Mouse (Mus musculus): ENCODE results near the gene Ccdc71l.

Gene Ccdc71l

GRCm38 (mm10) chr12:32378528-32379295 is at the start of gene Ccdc71l:
Ccdc71l (plus strand) TSS chr12:32378704.
- DNase-seq: peak; percentile 72 to 75

- no peak for DNase-seq
Measured at GRCm38 (mm10) chr12:32339078-32339477, 39.4 kb upstream of the Ccdc71l start.

GRCm38 (mm10) chr12:32343487-32343886 is 35.0 kb upstream of the Ccdc71l start:
- DNase-seq: no peak

GRCm38 (mm10) chr12:32346121-32346520 is 32.4 kb upstream of the Ccdc71l start:
- no peak for DNase-seq

- DNase-seq: no peak
Measured at GRCm38 (mm10) chr12:32348493-32348892, 30.0 kb upstream of the Ccdc71l start.

- no peak for DNase-seq
Measured at GRCm38 (mm10) chr12:32351874-32352273, 26.6 kb upstream of the Ccdc71l start.

- peak; percentile 83 for DNase-seq
Measured at GRCm38 (mm10) chr12:32379296-32379725, 807 bp downstream of the Ccdc71l start.

- DNase-seq: no peak
Measured at GRCm38 (mm10) chr12:32379731-32380130, 1.2 kb downstream of the Ccdc71l start.

- no peak for DNase-seq
Measured at GRCm38 (mm10) chr12:32380457-32380856, 2.0 kb downstream of the Ccdc71l start.

- no peak for DNase-seq
Measured at GRCm38 (mm10) chr12:32381011-32381410, 2.5 kb downstream of the Ccdc71l start.

GRCm38 (mm10) chr12:32419537-32419936 is 41.0 kb downstream of the Ccdc71l start:
- no peak for DNase-seq

GRCm38 (mm10) chr12:32427832-32428231 is 49.3 kb downstream of the Ccdc71l start:
- DNase-seq: no peak

GRCm38 (mm10) chr12:32431004-32431403 is 52.5 kb downstream of the Ccdc71l start:
- no peak for DNase-seq
